Mouse (Mus musculus) cerebellum, adult 2 months (tissue): Measurements from ENCODE around the gene Fchsd2. TPM values are rescaled to one million over a fixed set of nuclear protein-coding genes. Genes with fewer than 3 reads are reported as not detected.
A peak's percentile ranks its signal among the peaks of the same experiment; 100 is the strongest.

Experiments
- DNase-seq, 2 experiments: peaks; one replicate each; pipeline ENCODE4 v3.0.0; 2021
- H3K27ac ChIP-seq: fragments of 200-500 bp; 2 replicates; pipeline ENCODE4 v1.5.1; 2012; ENCODE audit warnings: low read length, control low read depth, inconsistent platforms; ENCODE audit not compliant: insufficient read depth
- H3K27me3 ChIP-seq: fragments of 200-500 bp; 2 replicates; pipeline ENCODE4 v1.6.1; 2012; ENCODE audit warnings: inconsistent platforms, mild to moderate bottlenecking, low read length, moderate library complexity; ENCODE audit not compliant: control insufficient read depth, insufficient read depth
- H3K4me1 ChIP-seq: fragments of 200-500 bp; 2 replicates; pipeline ENCODE4 v1.6.1; 2011; ENCODE audit warnings: low read length; ENCODE audit not compliant: control insufficient read depth, insufficient read depth
- H3K4me3 ChIP-seq: fragments of 200-500 bp; replicated peaks from 2 replicates; pipeline ENCODE3; 2011; ENCODE audit warnings: mild to moderate bottlenecking, low read depth, low read length, control low read depth; ENCODE audit not compliant: insufficient read depth
- CTCF ChIP-seq: fragments of 200-500 bp; IDR thresholded peaks from 2 replicates; pipeline ENCODE4 v1.5.1; 2011; ENCODE audit warnings: low read depth, mild to moderate bottlenecking, control low read depth, low read length, moderate library complexity, borderline replicate concordance; ENCODE audit not compliant: insufficient read depth
- POLR2A ChIP-seq: fragments of 200-500 bp; IDR thresholded peaks from 2 replicates; pipeline ENCODE4 v1.6.1; 2011; ENCODE audit warnings: low read length, control low read depth, borderline replicate concordance; ENCODE audit not compliant: insufficient read depth
- WGBS: fragments of 180-500 bp; shearing (Covaris S2); methylation state at CpG from one replicate; pipeline ENCODE4 v1.1.7; 2018; 5-methylcytosine and 5-hydroxymethylcytosine counted together
- polyA plus RNA-seq: library from polyadenylated mRNA; depleted of rRNA; stranded (reverse); fragments of >200 nt; gene quantifications from 2 replicates; pipeline ENCODE4 v1.2.3, GENCODE M21; 2012; rRNA removed

The Fchsd2 gene
- polyA plus RNA-seq: 27.6 and 29.3 TPM in 2 replicates

GRCm38 (mm10) chr7:101092618-101093017, at the start of gene Fchsd2:
TSS of gene Fchsd2 (plus strand) at chr7:101092863.
- TF ChIP-seq CTCF (no peak), POLR2A (no peak)
- peak; percentile 25 to 53 for DNase-seq
- WGBS: 15% methylated on average over 7 of the region's 7 CpGs

GRCm38 (mm10) chr7:101043846-101044541, 48.7 kb upstream of the Fchsd2 start:
- Histone ChIP-seq H3K4me1 (no peaks in the 10 kb centered on the region), H3K4me3 (no peak overlapping the region), H3K27ac (no peak overlapping the region), H3K27me3 (no peaks in the 10 kb centered on the region)
- WGBS: 85% methylated on average over 8 of the region's 8 CpGs
- DNase-seq: no peak
- no peak for TF ChIP-seq CTCF
- TF ChIP-seq POLR2A: no peak

More at GRCm38 (mm10) chr7:101092618-101093017, at the start of gene Fchsd2:
- Histone ChIP-seq H3K27me3 (no peaks in the 10 kb centered on the region), H3K4me1 (peaks cover 10% of the 10 kb centered on the region; the same call in 1 of the 2 replicates), H3K4me3 (no peak within 1 kb of the TSS), H3K27ac (no peak within 1 kb of the TSS)

GRCm38 (mm10) chr7:101048247-101048646, 44.4 kb upstream of the Fchsd2 start:
- Histone ChIP-seq H3K4me3 (no peak overlapping the region), H3K27ac (no peak overlapping the region), H3K27me3 (no peaks in the 10 kb centered on the region), H3K4me1 (no peaks in the 10 kb centered on the region)
- TF ChIP-seq CTCF: no peak
- no peak for TF ChIP-seq POLR2A
- 71% methylated on average over 5 of the region's 5 CpGs for WGBS
- DNase-seq: no peak

- Histone ChIP-seq H3K4me1 (no peaks in the 10 kb centered on the region), H3K27me3 (no peaks in the 10 kb centered on the region), H3K4me3 (no peak overlapping the region), H3K27ac (no peak overlapping the region)
- 67% methylated on average over 7 of the region's 7 CpGs for WGBS
- no peak for TF ChIP-seq POLR2A
- TF ChIP-seq CTCF: no peak
- no peak for DNase-seq
Observed at GRCm38 (mm10) chr7:101049326-101050087, 43.2 kb upstream of the Fchsd2 start.

- TF ChIP-seq POLR2A: no peak
- TF ChIP-seq CTCF: no peak
- WGBS: 86% methylated on average over 13 of the region's 13 CpGs
- no peaks in the 10 kb centered on the region for H3K27me3 ChIP-seq
- no peak for DNase-seq
- H3K4me3 ChIP-seq: no peak overlapping the region
- no peak overlapping the region for H3K27ac ChIP-seq
- H3K4me1 ChIP-seq: no peaks in the 10 kb centered on the region
Observed at GRCm38 (mm10) chr7:101050724-101051550, 41.7 kb upstream of the Fchsd2 start.

- no peak overlapping the region for H3K27ac ChIP-seq
- 19% methylated on average over 11 of the region's 11 CpGs for WGBS
- H3K4me3 ChIP-seq: no peak overlapping the region
- no peaks in the 10 kb centered on the region for H3K27me3 ChIP-seq
- TF ChIP-seq CTCF (peak; percentile 85), POLR2A (no peak)
- H3K4me1 ChIP-seq: no peaks in the 10 kb centered on the region
- DNase-seq: peak; percentile 48 to 54
Observed at GRCm38 (mm10) chr7:101051551-101052221, 41.0 kb upstream of the Fchsd2 start.

GRCm38 (mm10) chr7:101053136-101053535, 39.5 kb upstream of the Fchsd2 start:
- DNase-seq: no peak

More at GRCm38 (mm10) chr7:101053136-101053535, 39.5 kb upstream of the Fchsd2 start:
- H3K27ac ChIP-seq: no peak overlapping the region
- no peaks in the 10 kb centered on the region for H3K27me3 ChIP-seq
- no peaks in the 10 kb centered on the region for H3K4me1 ChIP-seq
- 71% methylated on average over 2 of the region's 2 CpGs for WGBS
- TF ChIP-seq POLR2A: no peak
- no peak for TF ChIP-seq CTCF
- H3K4me3 ChIP-seq: no peak overlapping the region
